Mouse (Mus musculus) thymus, postnatal 25 days (tissue): ENCODE results near the gene Dscaml1.

Experiments
- DNase-seq: peaks from one replicate; pipeline ENCODE4 v3.0.0; 2022

The Dscaml1 gene

GRCm38 (mm10) chr9:45787547-45787946 is 361.1 kb downstream of the Dscaml1 start:
- DNase-seq = no peak

- DNase-seq = no peak
Observed at GRCm38 (mm10) chr9:45788405-45788804, 362.0 kb downstream of the Dscaml1 start.

GRCm38 (mm10) chr9:45791456-45792142 is 365.2 kb downstream of the Dscaml1 start:
- no peak for DNase-seq

GRCm38 (mm10) chr9:45792235-45792634 is 365.8 kb downstream of the Dscaml1 start:
- no peak for DNase-seq

- no peak for DNase-seq
Observed at GRCm38 (mm10) chr9:45793697-45794096, 367.3 kb downstream of the Dscaml1 start.

GRCm38 (mm10) chr9:45795722-45796121 is 369.3 kb downstream of the Dscaml1 start:
- no peak for DNase-seq

- DNase-seq = no peak
Observed at GRCm38 (mm10) chr9:45797271-45797670, 370.8 kb downstream of the Dscaml1 start.

- no peak for DNase-seq
Observed at GRCm38 (mm10) chr9:45798467-45799164, 372.2 kb downstream of the Dscaml1 start.

- DNase-seq = no peak
Observed at GRCm38 (mm10) chr9:45799402-45799801, 373.0 kb downstream of the Dscaml1 start.
